Mouse (Mus musculus): ENCODE measurements at regions not wholly inside any gene's neighbourhood (a gene's known extent, or its start where the extent isn't known, plus 50 kb on each side); places are given as distances from the start of the nearest gene placed in this dataset.

DNA sequence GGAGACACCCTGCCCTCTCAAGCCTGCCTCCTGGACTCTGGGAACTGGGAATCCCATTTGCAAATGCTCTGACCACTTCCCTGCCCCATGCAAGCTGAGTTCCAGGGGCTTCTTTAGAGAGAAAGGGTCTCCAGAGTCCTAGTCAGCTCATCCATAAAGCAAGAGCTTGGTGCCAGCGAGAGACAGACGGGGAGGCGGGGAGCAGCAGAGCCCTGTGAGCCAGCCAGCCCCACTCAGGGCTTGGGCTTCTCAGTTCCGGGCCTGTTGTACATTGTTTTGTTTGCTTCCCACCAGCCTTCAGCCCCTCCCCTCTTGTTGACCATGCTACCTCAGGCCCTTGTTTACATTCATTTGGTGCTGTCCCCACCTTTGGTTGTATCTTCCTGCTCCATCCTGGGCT is 143.9 kb upstream of the Thy1 start:
- Histone ChIP-seq H3K36me3 (ENCODE audit: control insufficient read depth, insufficient read depth, low read length, poor library complexity, severe bottlenecking) (no peaks in the 10 kb centered on the region), H3K9ac (ENCODE audit: low read depth, poor library complexity, severe bottlenecking) (no peak overlapping the region), H3K4me1 (ENCODE audit: control insufficient read depth, insufficient read depth, low read length) (no peaks in the 10 kb centered on the region), H3K4me3 (ENCODE audit: low read depth, low read length) (no peak overlapping the region), H3K9me3 (replicated peaks; ENCODE audit: control insufficient read depth, insufficient read depth, low read length, poor library complexity, severe bottlenecking) (no peaks in the 10 kb centered on the region), H3K27ac (ENCODE audit: insufficient read depth, low read length) (no peak overlapping the region), H3K27me3 (ENCODE audit: control insufficient read depth, insufficient read depth, low read length, poor library complexity, severe bottlenecking) (no peaks in the 10 kb centered on the region)
- no peak for TF ChIP-seq EP300 (IDR thresholded peaks at IDR 0.05; ENCODE audit: insufficient read depth, low read depth, low read length)
- TF ChIP-seq POLR2A (IDR thresholded peaks at IDR 0.05; ENCODE audit: insufficient read depth, low read length), result no peak
- TF ChIP-seq CTCF (IDR thresholded peaks at IDR 0.05; ENCODE audit: low read depth, low read length), result no peak

DNA sequence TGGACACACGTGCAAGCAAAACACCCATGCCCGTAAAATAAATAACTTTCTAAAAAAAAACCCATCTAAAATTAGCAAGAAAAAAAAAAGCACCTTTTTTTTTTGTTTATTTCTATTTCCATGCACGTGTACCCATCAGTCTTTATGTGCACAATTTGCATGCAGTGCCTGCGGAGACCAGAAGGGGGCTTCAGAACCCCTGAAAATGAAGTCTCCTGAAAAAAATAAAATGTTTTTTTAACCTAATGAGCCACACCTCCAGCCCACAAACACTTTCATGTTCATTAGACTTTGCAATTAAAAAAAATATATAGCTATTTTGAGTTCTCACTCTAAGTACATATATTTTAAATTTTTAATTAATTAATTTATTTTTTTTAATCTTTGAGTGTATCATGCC is 134.9 kb upstream of the Thy1 start:
- H3K27me3 ChIP-seq (ENCODE audit: control insufficient read depth, insufficient read depth, low read length, poor library complexity, severe bottlenecking), result no peaks in the 10 kb centered on the region
- no peaks in the 10 kb centered on the region for H3K9me3 ChIP-seq (replicated peaks; ENCODE audit: control insufficient read depth, insufficient read depth, low read length, poor library complexity, severe bottlenecking)
- H3K36me3 ChIP-seq (ENCODE audit: control insufficient read depth, insufficient read depth, low read length, poor library complexity, severe bottlenecking), result no peaks in the 10 kb centered on the region
- H3K27ac ChIP-seq (ENCODE audit: insufficient read depth, low read length), result no peak overlapping the region
- H3K4me3 ChIP-seq (ENCODE audit: low read depth, low read length), result no peak overlapping the region
- no peaks in the 10 kb centered on the region for H3K4me1 ChIP-seq (ENCODE audit: control insufficient read depth, insufficient read depth, low read length)
- H3K9ac ChIP-seq (ENCODE audit: low read depth, poor library complexity, severe bottlenecking), result no peak overlapping the region
- no peak for TF ChIP-seq EP300 (IDR thresholded peaks at IDR 0.05; ENCODE audit: insufficient read depth, low read depth, low read length)
- no peak for TF ChIP-seq POLR2A (IDR thresholded peaks at IDR 0.05; ENCODE audit: insufficient read depth, low read length)
- TF ChIP-seq CTCF (IDR thresholded peaks at IDR 0.05; ENCODE audit: low read depth, low read length), result no peak

DNA sequence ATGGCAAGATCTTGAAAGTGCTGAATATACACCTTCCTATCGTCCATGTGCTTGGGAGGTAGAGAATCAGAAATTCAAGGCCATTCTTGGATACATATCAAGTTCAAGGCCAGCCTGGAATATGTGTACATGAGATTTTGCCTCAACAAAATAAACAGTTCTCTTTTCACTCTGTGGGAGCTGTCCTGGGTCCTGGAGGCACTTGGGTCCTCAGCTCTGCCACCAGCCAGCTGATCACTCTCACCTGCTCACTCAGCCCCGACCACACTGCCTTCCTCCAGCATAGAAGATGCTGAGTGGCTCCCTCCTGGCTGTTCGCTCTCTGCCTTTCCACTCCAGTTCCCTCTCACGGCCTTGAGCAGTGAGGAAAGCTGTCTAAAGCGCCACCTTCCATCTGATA is 128.2 kb upstream of the Thy1 start:
- Histone ChIP-seq H3K4me3 (ENCODE audit: low read depth, low read length) (no peak overlapping the region), H3K4me1 (ENCODE audit: control insufficient read depth, insufficient read depth, low read length) (no peaks in the 10 kb centered on the region), H3K36me3 (ENCODE audit: control insufficient read depth, insufficient read depth, low read length, poor library complexity, severe bottlenecking) (no peaks in the 10 kb centered on the region), H3K9ac (ENCODE audit: low read depth, poor library complexity, severe bottlenecking) (no peak overlapping the region), H3K27me3 (ENCODE audit: control insufficient read depth, insufficient read depth, low read length, poor library complexity, severe bottlenecking) (no peaks in the 10 kb centered on the region), H3K9me3 (replicated peaks; ENCODE audit: control insufficient read depth, insufficient read depth, low read length, poor library complexity, severe bottlenecking) (no peaks in the 10 kb centered on the region), H3K27ac (ENCODE audit: insufficient read depth, low read length) (no peak overlapping the region)
- no peak for TF ChIP-seq POLR2A (IDR thresholded peaks at IDR 0.05; ENCODE audit: insufficient read depth, low read length)
- no peak for TF ChIP-seq CTCF (IDR thresholded peaks at IDR 0.05; ENCODE audit: low read depth, low read length)
- no peak for TF ChIP-seq EP300 (IDR thresholded peaks at IDR 0.05; ENCODE audit: insufficient read depth, low read depth, low read length)

DNA sequence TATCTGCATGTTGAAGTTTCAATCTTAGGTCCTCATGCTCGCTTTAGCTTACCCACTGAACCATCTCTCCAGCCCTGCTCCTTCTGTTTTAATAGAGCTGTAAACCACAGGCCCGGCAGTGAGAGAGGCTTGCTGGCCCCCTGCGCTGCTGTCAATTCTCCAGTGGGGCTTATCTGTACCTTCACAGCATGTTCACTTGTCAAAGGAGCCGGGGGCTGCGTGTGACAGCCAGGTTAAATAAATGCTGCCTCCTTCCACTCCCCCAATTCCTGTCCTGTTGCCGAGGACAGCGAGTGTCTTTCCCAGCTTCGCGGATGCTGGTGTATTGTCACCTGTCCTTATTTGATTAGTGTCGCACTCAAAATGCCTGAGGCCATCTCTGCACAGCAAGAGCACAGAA is 125.7 kb upstream of the Thy1 start:
- Histone ChIP-seq H3K27me3 (ENCODE audit: control insufficient read depth, insufficient read depth, low read length, poor library complexity, severe bottlenecking) (no peaks in the 10 kb centered on the region), H3K4me3 (ENCODE audit: low read depth, low read length) (no peak overlapping the region), H3K9me3 (replicated peaks; ENCODE audit: control insufficient read depth, insufficient read depth, low read length, poor library complexity, severe bottlenecking) (no peaks in the 10 kb centered on the region), H3K27ac (ENCODE audit: insufficient read depth, low read length) (no peak overlapping the region), H3K9ac (ENCODE audit: low read depth, poor library complexity, severe bottlenecking) (no peak overlapping the region), H3K36me3 (ENCODE audit: control insufficient read depth, insufficient read depth, low read length, poor library complexity, severe bottlenecking) (no peaks in the 10 kb centered on the region), H3K4me1 (ENCODE audit: control insufficient read depth, insufficient read depth, low read length) (no peaks in the 10 kb centered on the region)
- TF ChIP-seq POLR2A (IDR thresholded peaks at IDR 0.05; ENCODE audit: insufficient read depth, low read length), result no peak
- TF ChIP-seq CTCF (IDR thresholded peaks at IDR 0.05; ENCODE audit: low read depth, low read length), result no peak
- TF ChIP-seq EP300 (IDR thresholded peaks at IDR 0.05; ENCODE audit: insufficient read depth, low read depth, low read length), result no peak

DNA sequence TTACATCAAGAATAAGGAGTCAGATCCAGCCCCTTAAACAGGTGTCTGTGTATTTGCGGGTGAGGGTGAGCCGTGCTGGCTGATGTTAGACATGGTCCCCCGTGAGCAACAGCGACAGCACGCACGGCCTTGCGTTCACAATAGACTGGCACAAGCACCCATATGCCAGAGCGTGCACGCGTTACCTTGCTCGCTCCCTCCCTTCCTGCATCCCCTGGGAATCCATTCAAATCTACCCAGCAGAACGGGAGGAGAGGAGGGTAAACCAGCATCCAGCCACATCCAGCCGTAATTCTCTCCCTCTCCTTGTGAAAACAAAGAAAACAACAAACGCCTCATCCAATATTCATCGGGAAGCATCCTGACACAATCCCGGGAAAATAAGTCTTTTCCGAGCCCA is 124.2 kb upstream of the Thy1 start:
- Histone ChIP-seq H3K9ac (ENCODE audit: low read depth, poor library complexity, severe bottlenecking) (no peak overlapping the region), H3K27me3 (ENCODE audit: control insufficient read depth, insufficient read depth, low read length, poor library complexity, severe bottlenecking) (no peaks in the 10 kb centered on the region), H3K9me3 (replicated peaks; ENCODE audit: control insufficient read depth, insufficient read depth, low read length, poor library complexity, severe bottlenecking) (no peaks in the 10 kb centered on the region), H3K27ac (ENCODE audit: insufficient read depth, low read length) (no peak overlapping the region), H3K4me1 (ENCODE audit: control insufficient read depth, insufficient read depth, low read length) (no peaks in the 10 kb centered on the region), H3K4me3 (ENCODE audit: low read depth, low read length) (no peak overlapping the region), H3K36me3 (ENCODE audit: control insufficient read depth, insufficient read depth, low read length, poor library complexity, severe bottlenecking) (no peaks in the 10 kb centered on the region)
- TF ChIP-seq POLR2A (IDR thresholded peaks at IDR 0.05; ENCODE audit: insufficient read depth, low read length), result no peak
- no peak for TF ChIP-seq CTCF (IDR thresholded peaks at IDR 0.05; ENCODE audit: low read depth, low read length)
- TF ChIP-seq EP300 (IDR thresholded peaks at IDR 0.05; ENCODE audit: insufficient read depth, low read depth, low read length), result no peak

DNA sequence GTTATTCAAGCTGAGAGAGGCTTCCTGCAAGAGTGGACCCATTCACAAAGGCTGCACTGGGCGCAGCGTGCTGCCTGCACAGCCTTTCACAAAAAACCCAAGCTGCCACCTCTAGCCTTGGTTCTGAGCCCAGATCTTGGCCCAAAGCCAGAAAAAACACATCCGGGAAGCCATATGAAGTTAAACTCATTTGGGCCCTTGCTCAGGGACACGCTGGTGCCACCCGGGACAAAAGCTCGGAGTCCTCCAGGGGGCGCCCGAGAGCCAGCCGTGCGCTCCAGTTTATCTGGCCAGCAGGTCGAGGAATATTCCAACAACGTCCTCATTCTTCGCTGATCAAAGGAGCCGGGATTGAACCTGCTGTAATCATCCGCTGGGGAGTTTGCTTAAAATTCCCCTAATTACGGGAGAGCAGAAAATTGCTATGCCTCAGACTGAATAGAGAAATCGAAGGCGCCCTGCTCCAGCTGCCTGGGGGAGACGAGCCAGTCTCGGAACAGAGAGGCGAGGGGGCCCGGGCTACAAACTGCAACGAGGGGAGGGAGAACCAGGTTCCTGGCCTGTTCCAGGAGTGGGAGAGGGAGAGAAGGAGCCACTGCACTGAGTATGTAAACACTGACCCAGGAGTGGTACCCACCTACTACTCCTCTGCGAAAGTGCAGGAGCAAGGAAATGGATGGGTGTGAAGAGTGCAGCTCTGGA is 123.0 kb upstream of the Thy1 start:
- Histone ChIP-seq H3K36me3 (ENCODE audit: control insufficient read depth, insufficient read depth, low read length, poor library complexity, severe bottlenecking) (no peaks in the 10 kb centered on the region), H3K4me3 (ENCODE audit: low read depth, low read length) (no peak overlapping the region), H3K9ac (ENCODE audit: low read depth, poor library complexity, severe bottlenecking) (no peak overlapping the region), H3K9me3 (replicated peaks; ENCODE audit: control insufficient read depth, insufficient read depth, low read length, poor library complexity, severe bottlenecking) (no peaks in the 10 kb centered on the region), H3K4me1 (ENCODE audit: control insufficient read depth, insufficient read depth, low read length) (no peaks in the 10 kb centered on the region), H3K27me3 (ENCODE audit: control insufficient read depth, insufficient read depth, low read length, poor library complexity, severe bottlenecking) (no peaks in the 10 kb centered on the region), H3K27ac (ENCODE audit: insufficient read depth, low read length) (no peak overlapping the region)
- TF ChIP-seq EP300 (IDR thresholded peaks at IDR 0.05; ENCODE audit: insufficient read depth, low read depth, low read length), result no peak
- peak; percentile 75 for TF ChIP-seq CTCF (IDR thresholded peaks at IDR 0.05; ENCODE audit: low read depth, low read length)

Data from ES-Bruce4 (cell line).